Mouse (Mus musculus) skeletal muscle tissue, adult 2 months (tissue): ENCODE data around the gene Reg3a.
"Not testable (repeated sequence)": the region's sequence is repeated elsewhere in the genome, so short reads cannot be mapped to it uniquely, and the experiment has no call there.

Source experiments
- DNase-seq: peaks from one replicate; pipeline ENCODE4 v3.0.0-alpha.2; 2012; ENCODE audit warnings: low read depth, low spot score

Reg3a gene

GRCm38 (mm10) chr6:78380409-78380808 is at the start of gene Reg3a:
Gene Reg3a (plus strand): TSS chr6:78380709.
- DNase-seq = no peak

- DNase-seq = no peak
Observed at GRCm38 (mm10) chr6:78331919-78332569, 48.5 kb upstream of the Reg3a start.

- no peak for DNase-seq
Observed at GRCm38 (mm10) chr6:78340296-78340695, 40.2 kb upstream of the Reg3a start.

GRCm38 (mm10) chr6:78341689-78342088 is 38.8 kb upstream of the Reg3a start:
- DNase-seq = no peak

- no peak for DNase-seq
Observed at GRCm38 (mm10) chr6:78361971-78362563, 18.4 kb upstream of the Reg3a start.

- no peak for DNase-seq
Observed at GRCm38 (mm10) chr6:78370357-78370756, 10.2 kb upstream of the Reg3a start, which contains the start of gene Reg3b. Gene Reg3b (plus strand): TSS chr6:78370657.

GRCm38 (mm10) chr6:78378765-78379164 is 1.7 kb upstream of the Reg3a start, which contains the start of gene Reg3d:
Gene Reg3d (minus strand): TSS chr6:78378865.
- no peak for DNase-seq

GRCm38 (mm10) chr6:78385609-78386008 is 5.1 kb downstream of the Reg3a start:
- no peak for DNase-seq

GRCm38 (mm10) chr6:78395323-78395722 is 14.8 kb downstream of the Reg3a start, which contains the start of gene Reg2:
Gene Reg2 (plus strand): TSS chr6:78395623.
- not testable (repeated sequence) for DNase-seq

- DNase-seq = not testable (repeated sequence)
Observed at GRCm38 (mm10) chr6:78422411-78422810, 41.9 kb downstream of the Reg3a start, which contains the start of gene Reg1. Gene Reg1 (plus strand): TSS chr6:78422711.

- DNase-seq = no peak
Observed at GRCm38 (mm10) chr6:78425497-78425896, 45.0 kb downstream of the Reg3a start.
